Mouse (Mus musculus) lung, embryonic 16.5 days (tissue): Measurements from ENCODE around the gene Tmem156. TPM values are rescaled to one million over a fixed set of nuclear protein-coding genes. Genes with fewer than 3 reads are reported as not detected.

ENCODE experiments used
- ATAC-seq: fragments of 200-750 bp; cut with Nextera tagmentation; 2 replicates; pipeline ENCODE4 v1.8.0; 2017; ENCODE audit warnings: low read depth, mild to moderate bottlenecking, moderate library complexity
- H3K27ac ChIP-seq: fragments of 300-500 bp; sonication (generic); 2 replicates; pipeline ENCODE4 v1.5.1; 2014; ENCODE audit warnings: mild to moderate bottlenecking, control low read depth, low read length
- H3K27me3 ChIP-seq: fragments of 300-500 bp; sonication (generic); 2 replicates; pipeline ENCODE4 v1.6.1; 2014; ENCODE audit warnings: low read depth, low read length, mixed read lengths; ENCODE audit not compliant: control insufficient read depth, insufficient read depth
- H3K36me3 ChIP-seq: fragments of 300-500 bp; sonication (generic); 2 replicates; pipeline ENCODE4 v1.6.1; 2014; ENCODE audit warnings: low read length; ENCODE audit not compliant: control insufficient read depth, insufficient read depth
- H3K4me1 ChIP-seq: fragments of 300-500 bp; sonication (generic); replicated peaks from 2 replicates; pipeline ENCODE4 v1.6.1; 2014; ENCODE audit warnings: low read length, mixed read lengths; ENCODE audit not compliant: control insufficient read depth, insufficient read depth
- H3K4me2 ChIP-seq: fragments of 300-500 bp; sonication (generic); 2 replicates; pipeline ENCODE4 v1.6.1; 2014; ENCODE audit warnings: low read depth, low read length, control low read depth
- H3K4me3 ChIP-seq: fragments of 300-500 bp; sonication (generic); 2 replicates; pipeline ENCODE4 v1.5.1; 2014; ENCODE audit warnings: mild to moderate bottlenecking, low read length, control low read depth
- H3K9ac ChIP-seq: fragments of 300-500 bp; sonication (generic); 2 replicates; pipeline ENCODE4 v1.6.1; 2014; ENCODE audit warnings: low read length, control low read depth
- H3K9me3 ChIP-seq: fragments of 300-500 bp; sonication (generic); 2 replicates; pipeline ENCODE4 v1.6.1; 2016; ENCODE audit warnings: low read length; ENCODE audit not compliant: control insufficient read depth
- WGBS: fragments of 180-500 bp; shearing (Covaris S2); extraction: QIAGEN DNeasy Blood & Tissue Kit; methylation state at CpG from one replicate; pipeline ENCODE4 v1.1.7; 2014; 5-methylcytosine and 5-hydroxymethylcytosine counted together
- polyA plus RNA-seq: library from polyadenylated mRNA; unstranded; fragments of >200 nt; fragmentation: Nextera tagmentation; extraction: Ambion mirVana; gene quantifications from 2 replicates; pipeline ENCODE4 v1.2.1, GENCODE M21; 2015

The Tmem156 gene
- polyA plus RNA-seq, result 0.55 and 0.77 TPM in 2 replicates

DNA sequence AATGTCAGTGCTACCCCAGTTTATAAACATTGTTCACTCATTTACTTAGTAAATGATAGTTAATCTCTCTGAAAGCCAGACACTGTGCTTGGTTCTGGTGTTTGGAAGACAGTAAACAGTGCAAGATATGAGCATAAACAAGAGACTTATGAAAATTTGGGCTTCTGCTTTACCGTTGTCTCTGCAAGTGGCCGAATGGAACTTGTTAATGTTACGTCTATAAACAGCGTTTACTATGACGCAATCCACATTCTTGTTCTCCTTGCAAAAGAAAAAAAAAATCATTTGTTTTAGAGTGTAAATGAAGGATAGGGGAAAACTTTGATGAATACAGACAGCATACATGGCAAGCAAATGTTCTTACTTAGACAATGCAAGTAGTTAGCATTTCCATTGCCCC, at the start of gene Tmem156:
Gene Tmem156 (minus strand): TSS at position 212 of the 400 bp plus-strand sequence.
- no peaks in the 10 kb centered on the region for H3K9me3 ChIP-seq
- H3K36me3 ChIP-seq, result no peaks in the 10 kb centered on the region
- H3K27ac ChIP-seq, result 0 out of 2 replicates have a peak within 1 kb of the TSS, but pooled peaks have one; percentile 12
- ATAC-seq, result peak; percentile 56
- H3K4me1 ChIP-seq, result peaks cover 4% of the 10 kb centered on the region
- no peak within 1 kb of the TSS for H3K4me3 ChIP-seq
- no peaks in the 10 kb centered on the region for H3K27me3 ChIP-seq
- WGBS, result 23% methylated on average over 5 of the region's 5 CpGs
- peak within 1 kb of the TSS; percentile 29 for H3K4me2 ChIP-seq
- no peak within 1 kb of the TSS for H3K9ac ChIP-seq

DNA sequence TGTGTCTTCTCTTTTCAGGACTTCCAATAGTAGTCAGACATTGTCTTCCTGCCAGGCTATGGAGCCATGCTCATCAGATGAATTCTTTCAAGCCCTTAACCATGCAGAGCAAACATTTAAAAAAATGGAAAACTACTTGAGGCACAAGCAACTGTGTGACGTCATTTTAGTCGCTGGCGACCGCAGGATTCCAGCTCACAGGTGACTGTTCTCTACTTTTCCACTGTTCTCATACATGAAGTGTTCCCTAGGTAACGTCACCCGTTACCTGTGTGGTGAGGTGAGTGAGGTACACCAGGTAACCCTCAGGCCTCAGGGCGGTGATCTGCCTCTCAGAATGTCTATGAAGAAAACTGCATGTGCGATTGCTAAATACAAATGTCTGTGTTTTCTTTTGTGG, 49.3 kb upstream of the Tmem156 start:
- WGBS, result 57% methylated on average over 8 of the region's 8 CpGs
- no peak overlapping the region for H3K4me3 ChIP-seq
- peak; percentile 26; the same call in 1 of the 2 replicates for ATAC-seq

DNA sequence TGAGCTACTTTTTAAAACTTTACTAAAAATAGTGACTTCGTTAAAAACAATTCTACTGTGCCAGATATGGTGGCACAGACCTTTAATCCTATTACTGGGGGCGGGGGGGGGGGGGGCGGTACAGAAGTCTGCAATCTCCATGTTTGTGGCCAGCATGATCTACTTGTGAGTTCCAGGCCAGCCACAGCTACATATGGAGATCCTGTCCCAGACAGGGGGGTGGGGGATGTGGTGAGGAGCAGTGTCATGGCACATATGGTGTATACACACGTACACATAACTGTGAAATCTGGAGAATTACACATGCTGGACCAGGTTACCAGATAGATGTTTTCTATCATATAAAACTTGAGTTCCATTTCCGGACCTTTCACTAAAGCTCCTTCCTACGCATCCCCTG, 45.1 kb upstream of the Tmem156 start:
- Histone ChIP-seq H3K36me3 (no peaks in the 10 kb centered on the region), H3K4me3 (no peak overlapping the region), H3K4me1 (no peaks in the 10 kb centered on the region), H3K27me3 (no peaks in the 10 kb centered on the region), H3K27ac (no peak overlapping the region), H3K4me2 (no peak overlapping the region), H3K9ac (no peak overlapping the region), H3K9me3 (no peaks in the 10 kb centered on the region)
- ATAC-seq, result no peak
- WGBS, result 92% methylated on average over 6 of the region's 6 CpGs

More for the DNA sequence above, 49.3 kb upstream of the Tmem156 start:
- no peak overlapping the region for H3K27ac ChIP-seq
- H3K9me3 ChIP-seq, result no peaks in the 10 kb centered on the region
- H3K4me2 ChIP-seq, result no peak overlapping the region
- H3K27me3 ChIP-seq, result no peaks in the 10 kb centered on the region
- no peaks in the 10 kb centered on the region for H3K4me1 ChIP-seq
- H3K9ac ChIP-seq, result no peak overlapping the region
- H3K36me3 ChIP-seq, result peaks cover 9% of the 10 kb centered on the region

DNA sequence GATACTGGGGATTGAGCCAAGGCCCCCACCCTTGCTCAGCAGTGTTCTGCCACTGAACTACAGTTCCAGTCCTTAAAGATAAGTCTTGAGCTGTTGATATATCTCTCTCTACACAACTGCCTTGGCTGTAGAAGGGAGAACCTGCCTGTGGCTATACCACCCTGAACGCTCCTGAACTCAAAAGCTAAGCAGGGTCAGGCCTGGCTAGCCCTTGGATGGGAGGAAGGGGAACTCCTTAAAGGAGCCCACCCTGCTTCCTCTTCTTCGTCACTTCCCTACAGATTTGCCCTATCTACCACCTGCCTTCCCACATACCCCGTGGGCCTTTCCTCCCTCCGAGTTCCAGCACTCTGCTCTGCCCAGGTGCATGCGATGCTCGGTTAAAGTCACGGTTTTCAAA, 44.2 kb upstream of the Tmem156 start:
- no peaks in the 10 kb centered on the region for H3K9me3 ChIP-seq
- H3K4me2 ChIP-seq, result no peak overlapping the region
- ATAC-seq, result no peak
- no peaks in the 10 kb centered on the region for H3K36me3 ChIP-seq
- 80% methylated on average over 7 of the region's 7 CpGs for WGBS
- H3K27ac ChIP-seq, result no peak overlapping the region
- H3K9ac ChIP-seq, result no peak overlapping the region
- peaks cover 4% of the 10 kb centered on the region; the same call in 1 of the 2 replicates for H3K4me1 ChIP-seq
- no peak overlapping the region for H3K4me3 ChIP-seq
- no peaks in the 10 kb centered on the region for H3K27me3 ChIP-seq

DNA sequence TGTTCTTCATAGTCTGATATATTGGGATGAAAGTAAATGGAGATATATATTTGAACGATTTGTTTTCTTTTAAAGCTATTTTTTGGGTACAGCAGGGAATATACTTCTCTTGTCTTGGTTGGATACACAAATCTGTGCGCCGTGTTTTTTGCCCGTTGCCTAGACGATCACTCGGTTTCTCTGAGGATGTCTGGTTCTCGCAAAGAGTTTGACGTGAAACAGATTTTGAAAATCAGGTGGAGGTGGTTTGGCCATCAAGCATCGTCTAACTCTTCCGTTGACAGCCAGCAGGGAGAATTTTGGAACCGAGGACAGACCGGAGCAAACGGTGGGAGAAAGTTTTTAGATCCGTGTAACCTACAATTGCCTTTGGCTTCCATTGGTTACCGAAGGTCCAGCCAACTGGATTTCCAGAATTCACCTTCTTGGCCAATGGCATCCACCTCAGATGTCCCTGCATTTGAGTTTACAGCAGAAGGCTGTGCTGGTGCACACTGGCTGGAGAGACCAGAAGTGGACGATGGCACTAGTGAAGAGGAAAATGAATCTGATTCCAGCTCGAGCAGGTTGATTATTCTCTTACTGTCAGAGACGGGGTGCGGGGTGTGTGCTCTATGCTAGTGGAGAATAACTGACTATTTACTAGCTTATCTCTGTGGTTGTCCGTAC, 39.4 kb upstream of the Tmem156 start:
- no peaks in the 10 kb centered on the region for H3K36me3 ChIP-seq
- peak overlapping the region; percentile 58 for H3K4me2 ChIP-seq
- H3K4me1 ChIP-seq, result peaks cover 7% of the 10 kb centered on the region; the same call in 1 of the 2 replicates
- ATAC-seq, result no peak
- H3K27ac ChIP-seq, result no peak overlapping the region
- no peaks in the 10 kb centered on the region for H3K9me3 ChIP-seq
- no peaks in the 10 kb centered on the region for H3K27me3 ChIP-seq
- H3K4me3 ChIP-seq, result peak overlapping the region; percentile 37
- H3K9ac ChIP-seq, result peak overlapping the region; percentile 50
- 28% methylated on average over 20 of the region's 20 CpGs for whole genome bisulfite sequencing

DNA sequence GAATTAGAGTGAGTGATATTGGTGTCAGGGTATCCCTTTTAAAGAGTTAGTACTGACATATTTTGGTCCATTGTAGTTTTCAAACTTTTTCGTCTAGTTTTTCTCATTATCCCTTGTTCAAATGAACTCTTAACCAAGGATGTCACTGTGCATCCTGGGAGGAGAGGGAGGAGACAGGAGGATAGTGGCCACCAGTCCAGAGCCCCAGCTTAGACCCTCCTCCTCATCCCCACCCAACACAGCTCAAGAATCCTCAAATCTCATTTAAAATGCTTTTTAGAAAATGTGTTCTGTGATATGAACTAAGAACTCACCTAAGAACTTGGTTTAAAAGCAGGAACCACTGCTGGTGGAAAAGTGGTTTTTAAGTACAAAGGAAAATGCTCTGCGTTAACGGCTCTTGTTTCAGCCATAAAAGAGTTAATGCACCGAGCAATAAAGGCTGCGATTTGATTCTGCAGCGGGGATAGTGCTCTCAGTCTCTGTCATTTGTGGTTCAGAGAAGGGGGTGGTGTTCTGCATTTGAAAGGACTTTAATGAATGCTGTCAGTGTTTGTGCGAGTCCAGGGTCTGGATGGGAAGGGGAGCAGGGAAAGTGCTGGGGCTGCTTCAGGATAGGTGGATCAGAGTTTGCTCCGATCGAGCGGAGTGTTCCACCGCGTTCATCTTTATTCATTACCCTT, 38.7 kb upstream of the Tmem156 start:
- H3K9ac ChIP-seq, result peak overlapping the region; percentile 50
- ATAC-seq, result no peak
- peaks cover 7% of the 10 kb centered on the region; the same call in 1 of the 2 replicates for H3K4me1 ChIP-seq

DNA sequence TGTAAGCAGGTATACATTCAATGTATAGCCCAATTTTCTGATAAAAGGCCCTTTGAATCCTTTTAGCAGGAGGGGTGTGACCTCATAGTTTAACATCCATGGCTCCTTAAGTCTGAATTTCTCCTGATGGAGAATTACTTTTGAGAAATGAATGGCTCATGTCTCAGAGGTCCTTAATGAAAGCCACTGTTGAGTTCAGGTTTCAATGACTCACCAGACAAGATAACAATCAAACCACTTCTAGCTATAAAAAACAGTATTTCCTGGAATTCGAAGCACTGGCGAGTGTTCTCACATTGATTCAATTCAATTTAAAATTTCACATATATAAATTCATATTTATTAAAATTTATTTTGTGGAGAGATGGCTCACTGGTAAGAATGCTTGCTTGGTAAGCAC, 36.5 kb upstream of the Tmem156 start:
- no peak overlapping the region for H3K27ac ChIP-seq
- ATAC-seq, result no peak

More for the DNA sequence above, 38.7 kb upstream of the Tmem156 start:
- Histone ChIP-seq H3K27ac (no peak overlapping the region), H3K9me3 (no peaks in the 10 kb centered on the region), H3K36me3 (no peaks in the 10 kb centered on the region), H3K4me3 (peak overlapping the region; percentile 37), H3K27me3 (no peaks in the 10 kb centered on the region), H3K4me2 (peak overlapping the region; percentile 58)
- 11% methylated on average over 12 of the region's 12 CpGs for WGBS

DNA sequence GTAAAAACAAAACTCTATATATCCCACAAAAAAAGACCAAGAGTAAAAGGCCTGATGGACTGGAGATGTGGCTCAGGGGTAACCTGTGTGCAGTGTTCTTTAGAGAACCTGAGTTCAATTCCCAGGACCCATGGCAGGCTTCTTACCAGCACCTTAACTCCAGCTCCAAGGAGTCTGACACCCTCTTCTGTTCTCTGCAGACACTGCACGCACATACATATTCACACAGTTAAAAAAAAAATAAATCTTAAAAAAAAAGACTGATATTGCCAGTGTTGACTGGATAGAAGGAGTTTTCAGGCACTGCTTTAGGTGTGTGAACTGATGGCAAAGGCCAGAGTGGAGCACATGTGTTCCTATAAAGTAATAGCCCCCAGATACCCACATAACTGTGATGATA, 34.2 kb upstream of the Tmem156 start:
- Histone ChIP-seq H3K27ac (no peak overlapping the region), H3K4me1 (0 out of 2 replicates have a peak, but pooled peaks cover 3% of the 10 kb centered on the region), H3K9ac (no peak overlapping the region), H3K9me3 (no peaks in the 10 kb centered on the region), H3K4me3 (no peak overlapping the region), H3K36me3 (no peaks in the 10 kb centered on the region), H3K27me3 (no peaks in the 10 kb centered on the region), H3K4me2 (no peak overlapping the region)
- ATAC-seq, result no peak
- 86% methylated on average over 1 of the region's 1 CpGs for WGBS

More for the DNA sequence above, 36.5 kb upstream of the Tmem156 start:
- H3K9ac ChIP-seq, result no peak overlapping the region
- no peak overlapping the region for H3K4me2 ChIP-seq
- no peaks in the 10 kb centered on the region for H3K27me3 ChIP-seq
- H3K4me1 ChIP-seq, result peaks cover 7% of the 10 kb centered on the region; the same call in 1 of the 2 replicates
- 67% methylated on average over 2 of the region's 2 CpGs for WGBS
- H3K9me3 ChIP-seq, result no peaks in the 10 kb centered on the region
- H3K4me3 ChIP-seq, result no peak overlapping the region
- no peaks in the 10 kb centered on the region for H3K36me3 ChIP-seq

DNA sequence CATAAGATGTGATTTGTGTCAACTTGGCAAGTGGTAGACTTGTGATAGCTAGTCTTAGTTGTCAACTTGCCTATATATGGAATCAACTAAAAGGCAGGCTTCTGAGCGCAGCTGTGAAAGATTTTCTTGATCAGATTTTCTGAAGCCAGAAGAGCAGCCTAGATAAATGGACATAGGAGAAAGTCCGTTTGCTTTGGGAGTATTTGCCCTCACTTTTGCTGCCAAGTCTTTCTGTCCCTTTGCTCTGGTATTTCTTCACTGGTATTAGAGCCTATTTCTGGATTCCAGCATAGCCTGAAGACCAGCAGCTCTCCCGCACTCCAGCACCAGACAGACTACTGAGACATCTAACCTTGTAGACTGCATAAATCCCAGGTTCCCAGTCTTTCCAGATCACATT, 30.7 kb upstream of the Tmem156 start:
- WGBS, result 77% methylated on average over 3 of the region's 3 CpGs
- Histone ChIP-seq H3K9me3 (no peaks in the 10 kb centered on the region), H3K27me3 (no peaks in the 10 kb centered on the region), H3K27ac (no peak overlapping the region), H3K4me2 (no peak overlapping the region), H3K4me1 (no peaks in the 10 kb centered on the region), H3K4me3 (no peak overlapping the region), H3K9ac (no peak overlapping the region), H3K36me3 (no peaks in the 10 kb centered on the region; the same call in 1 of the 2 replicates)
- ATAC-seq, result no peak
